Mouse (Mus musculus): ENCODE data around the gene Cd19. TPM values are rescaled to one million over a fixed set of nuclear protein-coding genes. Genes with fewer than 3 reads are reported as not detected.

The Cd19 gene
- total and polyA plus RNA-seq, 3 experiments: not detected

DNA sequence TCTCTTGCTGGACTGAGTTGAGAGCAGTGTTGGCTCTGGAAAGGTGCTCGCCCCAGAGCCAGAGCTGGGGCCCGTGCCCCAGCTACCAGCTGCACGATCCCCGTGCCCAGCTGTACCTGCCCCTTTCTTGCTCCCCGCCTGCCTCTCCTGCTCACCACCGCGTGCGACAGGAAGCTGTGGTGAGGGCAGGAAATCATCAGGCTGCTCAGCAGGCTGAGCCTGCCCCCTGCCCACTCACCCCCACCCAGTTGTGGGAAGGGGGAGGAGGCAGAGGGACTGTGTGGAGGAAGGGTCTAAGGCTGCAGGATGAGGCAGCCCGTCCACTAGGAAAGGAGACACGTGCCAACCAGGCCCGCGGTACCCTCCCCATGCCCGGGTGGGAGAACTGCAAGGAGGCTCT lies 45.3 kb downstream of the Cd19 start, which contains the start of gene Lat:
Gene Lat (minus strand): TSS at position 178 of the 400 bp plus-strand sequence.
- TF ChIP-seq POLR2AphosphoS5 (IDR thresholded peaks at IDR 0.05; ENCODE audit: insufficient replicate concordance, low read depth, low read length) (no peak), TAL1 (conservative IDR thresholded peaks at IDR 0.05; ENCODE audit: low read depth, low read length) (no peak), GATA2 (IDR thresholded peaks at IDR 0.05; ENCODE audit: borderline replicate concordance, low read depth, low read length) (no peak), GATA1 (IDR thresholded peaks at IDR 0.05; ENCODE audit: borderline replicate concordance, low read length) (no peak), CTCF (IDR thresholded peaks at IDR 0.05; ENCODE audit: low read depth, low read length) (no peak)
- no peak for DNase-seq (ENCODE audit: low spot score)
- H3K4me1 ChIP-seq (ENCODE audit: insufficient read depth, low read depth, low read length): peaks cover 6% of the 10 kb centered on the region; the same call in 1 of the 2 replicates
- peak; percentile 28 for ATAC-seq (ENCODE audit: extremely low read depth, insufficient number of reproducible peaks, low FRiP score, poor library complexity, severe bottlenecking)
- H3K4me3 ChIP-seq (ENCODE audit: low read depth, low read length): no peak within 1 kb of the TSS
- peaks cover 83% of the 10 kb centered on the region for H3K36me3 ChIP-seq (replicated peaks)
- H3K27me3 ChIP-seq (ENCODE audit: insufficient read depth, low read length): no peaks in the 10 kb centered on the region
- no peaks in the 10 kb centered on the region for H3K9me3 ChIP-seq (replicated peaks)

DNA sequence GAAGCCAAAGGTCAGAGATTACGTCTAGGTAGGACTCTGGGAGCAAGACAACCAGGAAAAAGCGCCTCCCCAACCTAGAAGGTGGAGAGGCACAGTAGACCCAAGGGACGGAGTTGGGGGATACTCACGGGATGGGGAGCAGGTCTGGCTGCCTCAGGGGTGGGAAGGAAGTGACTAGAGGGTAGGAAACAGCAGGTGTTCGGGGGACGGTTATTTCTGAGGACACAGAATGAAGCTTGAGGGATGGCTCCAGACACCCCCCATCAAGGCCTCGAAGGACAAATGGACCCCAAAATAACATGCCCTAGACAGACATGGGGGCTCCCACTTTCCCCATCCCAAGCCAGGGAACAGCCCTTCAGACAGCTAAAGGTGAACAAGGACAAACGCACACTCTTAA lies 46.3 kb downstream of the Cd19 start:
- TF ChIP-seq CTCF (IDR thresholded peaks at IDR 0.05; ENCODE audit: low read depth, low read length) (no peak), GATA2 (IDR thresholded peaks at IDR 0.05; ENCODE audit: borderline replicate concordance, low read depth, low read length) (no peak), POLR2AphosphoS5 (IDR thresholded peaks at IDR 0.05; ENCODE audit: insufficient replicate concordance, low read depth, low read length) (no peak), TAL1 (conservative IDR thresholded peaks at IDR 0.05; ENCODE audit: low read depth, low read length) (no peak), GATA1 (IDR thresholded peaks at IDR 0.05; ENCODE audit: borderline replicate concordance, low read length) (no peak)
- DNase-seq (ENCODE audit: low spot score) (no peak), ATAC-seq (ENCODE audit: extremely low read depth, insufficient number of reproducible peaks, low FRiP score, poor library complexity, severe bottlenecking) (no peak)
- peaks cover 3% of the 10 kb centered on the region; the same call in 1 of the 2 replicates for H3K4me1 ChIP-seq (ENCODE audit: insufficient read depth, low read depth, low read length)
- no peaks in the 10 kb centered on the region for H3K27me3 ChIP-seq (ENCODE audit: insufficient read depth, low read length)
- no peak overlapping the region for H3K4me3 ChIP-seq (ENCODE audit: low read depth, low read length)
- H3K36me3 ChIP-seq (replicated peaks): peaks cover 81% of the 10 kb centered on the region
- H3K9me3 ChIP-seq (replicated peaks): no peaks in the 10 kb centered on the region

DNA sequence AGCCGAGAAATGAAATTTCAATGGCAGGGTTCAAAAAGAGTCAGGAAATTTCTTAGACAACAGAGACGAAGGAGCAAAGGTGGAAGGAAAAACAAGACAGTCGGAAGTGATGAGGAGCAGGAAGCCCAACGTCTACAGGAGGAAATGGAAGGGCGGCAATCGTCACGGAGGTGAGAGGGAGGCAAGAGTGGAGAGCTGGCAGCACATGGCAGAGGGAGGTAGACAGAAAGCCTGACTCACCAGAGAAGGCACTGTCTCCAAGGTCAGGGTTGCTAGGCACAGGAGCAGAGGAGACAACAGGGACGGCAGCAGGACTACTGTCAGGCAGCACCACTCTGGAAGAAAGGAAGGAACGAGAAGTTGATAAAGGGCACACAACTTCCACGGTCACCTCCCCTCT lies 47.1 kb downstream of the Cd19 start:
- no peak for TF ChIP-seq GATA1 (IDR thresholded peaks at IDR 0.05; ENCODE audit: borderline replicate concordance, low read length)
- no peak for TF ChIP-seq CTCF (IDR thresholded peaks at IDR 0.05; ENCODE audit: low read depth, low read length)
- TF ChIP-seq GATA2 (IDR thresholded peaks at IDR 0.05; ENCODE audit: borderline replicate concordance, low read depth, low read length): no peak
- TF ChIP-seq POLR2AphosphoS5 (IDR thresholded peaks at IDR 0.05; ENCODE audit: insufficient replicate concordance, low read depth, low read length): no peak
- TF ChIP-seq TAL1 (conservative IDR thresholded peaks at IDR 0.05; ENCODE audit: low read depth, low read length): no peak
- ATAC-seq (ENCODE audit: extremely low read depth, insufficient number of reproducible peaks, low FRiP score, poor library complexity, severe bottlenecking): no peak
- Histone ChIP-seq H3K27me3 (ENCODE audit: insufficient read depth, low read length) (no peaks in the 10 kb centered on the region), H3K36me3 (replicated peaks) (peaks cover 80% of the 10 kb centered on the region), H3K9me3 (replicated peaks) (no peaks in the 10 kb centered on the region), H3K4me1 (ENCODE audit: insufficient read depth, low read depth, low read length) (peaks cover 3% of the 10 kb centered on the region; the same call in 1 of the 2 replicates), H3K4me3 (ENCODE audit: low read depth, low read length) (no peak overlapping the region)
- DNase-seq (ENCODE audit: low spot score): no peak

DNA sequence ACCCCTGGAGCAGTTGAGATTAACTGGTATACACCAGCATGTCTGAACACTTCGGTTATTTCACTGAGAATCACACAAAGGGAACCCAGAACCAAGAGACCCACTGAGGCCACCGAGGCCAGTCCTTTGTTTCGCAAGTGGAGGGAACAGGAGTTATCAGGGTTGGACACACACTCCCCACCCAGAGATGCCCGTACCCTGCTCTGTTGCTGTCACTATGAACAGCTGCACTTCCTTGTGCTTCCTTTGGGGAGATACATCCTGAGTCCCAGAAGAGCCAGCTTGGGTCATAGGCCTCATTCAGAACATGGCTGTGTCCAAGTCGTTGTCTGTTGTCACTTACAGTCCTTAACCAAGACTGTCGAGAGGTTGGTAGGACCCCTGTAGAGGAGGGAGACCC lies 51.7 kb downstream of the Cd19 start:
- H3K27me3 ChIP-seq (ENCODE audit: insufficient read depth, low read length): no peaks in the 10 kb centered on the region
- H3K36me3 ChIP-seq (replicated peaks): peaks cover 36% of the 10 kb centered on the region
- ATAC-seq (ENCODE audit: extremely low read depth, insufficient number of reproducible peaks, low FRiP score, poor library complexity, severe bottlenecking): no peak
- TF ChIP-seq POLR2AphosphoS5 (IDR thresholded peaks at IDR 0.05; ENCODE audit: insufficient replicate concordance, low read depth, low read length) (no peak), GATA2 (IDR thresholded peaks at IDR 0.05; ENCODE audit: borderline replicate concordance, low read depth, low read length) (no peak), CTCF (IDR thresholded peaks at IDR 0.05; ENCODE audit: low read depth, low read length) (no peak)
- H3K4me1 ChIP-seq (ENCODE audit: insufficient read depth, low read depth, low read length): peaks cover 24% of the 10 kb centered on the region
- no peak for DNase-seq (ENCODE audit: low spot score)
- H3K9me3 ChIP-seq (replicated peaks): no peaks in the 10 kb centered on the region
- H3K4me3 ChIP-seq (ENCODE audit: low read depth, low read length): no peak overlapping the region

DNA sequence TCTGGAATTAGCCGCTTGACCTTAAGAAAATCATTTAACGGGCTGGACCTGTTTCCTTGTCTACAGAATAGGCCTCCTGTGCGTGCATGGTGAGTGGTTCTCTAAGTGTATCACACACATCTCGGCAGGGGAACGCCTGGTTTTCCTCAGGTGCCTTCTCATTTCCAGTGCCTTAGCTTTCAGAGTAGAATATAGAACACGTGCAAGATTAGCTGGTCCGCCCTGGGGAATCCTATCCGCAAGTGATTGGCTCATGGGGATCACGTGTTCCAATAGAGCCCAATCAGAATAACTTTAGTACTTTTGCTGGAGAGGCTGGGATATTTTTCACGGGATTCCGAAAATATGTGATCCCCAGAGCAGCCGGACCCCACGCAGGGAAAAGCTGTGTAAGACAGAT lies 55.6 kb downstream of the Cd19 start:
- Histone ChIP-seq H3K27me3 (ENCODE audit: insufficient read depth, low read length) (no peaks in the 10 kb centered on the region), H3K9me3 (replicated peaks) (no peaks in the 10 kb centered on the region), H3K4me3 (ENCODE audit: low read depth, low read length) (no peak overlapping the region), H3K36me3 (replicated peaks) (peaks cover 13% of the 10 kb centered on the region), H3K4me1 (ENCODE audit: insufficient read depth, low read depth, low read length) (peaks cover 62% of the 10 kb centered on the region)
- TF ChIP-seq GATA2 (IDR thresholded peaks at IDR 0.05; ENCODE audit: borderline replicate concordance, low read depth, low read length) (no peak), POLR2AphosphoS5 (IDR thresholded peaks at IDR 0.05; ENCODE audit: insufficient replicate concordance, low read depth, low read length) (no peak), GATA1 (IDR thresholded peaks at IDR 0.05; ENCODE audit: borderline replicate concordance, low read length) (no peak), TAL1 (conservative IDR thresholded peaks at IDR 0.05; ENCODE audit: low read depth, low read length) (no peak), CTCF (IDR thresholded peaks at IDR 0.05; ENCODE audit: low read depth, low read length) (no peak)
- ATAC-seq (ENCODE audit: extremely low read depth, insufficient number of reproducible peaks, low FRiP score, poor library complexity, severe bottlenecking): no peak
- DNase-seq (ENCODE audit: low spot score): no peak

Other genes with a start within 250 kb of the Cd19 start
- gene Xpo6, start 214.4 kb downstream of the Cd19 start, total RNA-seq (2014; fragmentation: Nextera tagmentation): 240 and 242 TPM in 2 replicates
- 49.6 and 50.0 TPM in 2 replicates for gene Xpo6, start 214.4 kb downstream of the Cd19 start, total RNA-seq (2017)
- gene Xpo6, start 214.4 kb downstream of the Cd19 start, polyA plus RNA-seq (2012): 114 and 180 TPM in 2 replicates
- not detected in 2 replicates for gene Sbk1, start 142.3 kb downstream of the Cd19 start, total RNA-seq (2014; fragmentation: Nextera tagmentation)
- 0.06 and 0.33 TPM in 2 replicates for gene Sbk1, start 142.3 kb downstream of the Cd19 start, total RNA-seq (2017)
- 0.26 and 0.31 TPM in 2 replicates for gene Sbk1, start 142.3 kb downstream of the Cd19 start, polyA plus RNA-seq (2012)
- gene Lat, start 45.3 kb downstream of the Cd19 start, total RNA-seq (2014; fragmentation: Nextera tagmentation): 0.38 and 1.7 TPM in 2 replicates
- 14.6 and 15.6 TPM in 2 replicates for gene Lat, start 45.3 kb downstream of the Cd19 start, total RNA-seq (2017)
- 10.1 and 12.7 TPM in 2 replicates for gene Lat, start 45.3 kb downstream of the Cd19 start, polyA plus RNA-seq (2012)
- 10.5 and 21.4 TPM in 2 replicates for gene Spns1, start 37.4 kb downstream of the Cd19 start, total RNA-seq (2014; fragmentation: Nextera tagmentation)
- 19.0 and 19.8 TPM in 2 replicates for gene Spns1, start 37.4 kb downstream of the Cd19 start, total RNA-seq (2017)
- gene Spns1, start 37.4 kb downstream of the Cd19 start, polyA plus RNA-seq (2012): 55.2 and 55.4 TPM in 2 replicates
- 16.4 and 22.0 TPM in 2 replicates for gene Nfatc2ip, start 18.2 kb downstream of the Cd19 start, total RNA-seq (2014; fragmentation: Nextera tagmentation)
- gene Nfatc2ip, start 18.2 kb downstream of the Cd19 start, total RNA-seq (2017): 13.2 and 16.8 TPM in 2 replicates
- gene Nfatc2ip, start 18.2 kb downstream of the Cd19 start, polyA plus RNA-seq (2012): 5.0 and 5.9 TPM in 2 replicates
- gene Rabep2, start 13.9 kb upstream of the Cd19 start, total RNA-seq (2014; fragmentation: Nextera tagmentation): 1.7 and 2.9 TPM in 2 replicates
- 16.0 and 16.1 TPM in 2 replicates for gene Rabep2, start 13.9 kb upstream of the Cd19 start, total RNA-seq (2017)
- gene Rabep2, start 13.9 kb upstream of the Cd19 start, polyA plus RNA-seq (2012): 21.7 and 28.3 TPM in 2 replicates
- gene Atp2a1, start 48.2 kb upstream of the Cd19 start, total RNA-seq (2014; fragmentation: Nextera tagmentation): 0.29 TPM in 1 of 2 replicates, not detected in the other
- not detected in 2 replicates for gene Atp2a1, start 48.2 kb upstream of the Cd19 start, total RNA-seq (2017)
- 0.02 TPM in 1 of 2 replicates, not detected in the other for gene Atp2a1, start 48.2 kb upstream of the Cd19 start, polyA plus RNA-seq (2012)
- 24.0 and 24.6 TPM in 2 replicates for gene Sh2b1, start 60.5 kb upstream of the Cd19 start, total RNA-seq (2014; fragmentation: Nextera tagmentation)
- 8.3 and 8.9 TPM in 2 replicates for gene Sh2b1, start 60.5 kb upstream of the Cd19 start, total RNA-seq (2017)
- gene Sh2b1, start 60.5 kb upstream of the Cd19 start, polyA plus RNA-seq (2012): 55.6 and 61.5 TPM in 2 replicates
- gene Tufm, start 72.5 kb upstream of the Cd19 start, total RNA-seq (2014; fragmentation: Nextera tagmentation): 89.3 and 123 TPM in 2 replicates
- gene Tufm, start 72.5 kb upstream of the Cd19 start, total RNA-seq (2017): 80.3 and 81.9 TPM in 2 replicates
- gene Tufm, start 72.5 kb upstream of the Cd19 start, polyA plus RNA-seq (2012): 59.4 and 126 TPM in 2 replicates
- 301 and 400 TPM in 2 replicates for gene Atxn2l, start 88.5 kb upstream of the Cd19 start, total RNA-seq (2014; fragmentation: Nextera tagmentation)
- gene Atxn2l, start 88.5 kb upstream of the Cd19 start, total RNA-seq (2017): 27.8 and 32.0 TPM in 2 replicates
- 843 and 964 TPM in 2 replicates for gene Atxn2l, start 88.5 kb upstream of the Cd19 start, polyA plus RNA-seq (2012)
- gene Eif3c, start 151.5 kb upstream of the Cd19 start, total RNA-seq (2014; fragmentation: Nextera tagmentation): 580 and 606 TPM in 2 replicates
- 211 and 235 TPM in 2 replicates for gene Eif3c, start 151.5 kb upstream of the Cd19 start, total RNA-seq (2017)
- gene Eif3c, start 151.5 kb upstream of the Cd19 start, polyA plus RNA-seq (2012): 103 and 114 TPM in 2 replicates
- gene Apobr, start 170.1 kb upstream of the Cd19 start, total RNA-seq (2014; fragmentation: Nextera tagmentation): 1.3 and 3.7 TPM in 2 replicates
- 4.4 and 5.5 TPM in 2 replicates for gene Apobr, start 170.1 kb upstream of the Cd19 start, total RNA-seq (2017)
- 4.8 and 4.9 TPM in 2 replicates for gene Apobr, start 170.1 kb upstream of the Cd19 start, polyA plus RNA-seq (2012)
- gene Cln3, start 170.9 kb upstream of the Cd19 start, total RNA-seq (2014; fragmentation: Nextera tagmentation): 27.9 and 35.1 TPM in 2 replicates
- gene Cln3, start 170.9 kb upstream of the Cd19 start, total RNA-seq (2017): 49.9 and 52.7 TPM in 2 replicates
- gene Cln3, start 170.9 kb upstream of the Cd19 start, polyA plus RNA-seq (2012): 10.9 and 15.4 TPM in 2 replicates
- gene Il27, start 180.1 kb upstream of the Cd19 start, total RNA-seq (2014; fragmentation: Nextera tagmentation): not detected in 2 replicates
- gene Il27, start 180.1 kb upstream of the Cd19 start, total RNA-seq (2017): not detected in 2 replicates
- gene Il27, start 180.1 kb upstream of the Cd19 start, polyA plus RNA-seq (2012): not detected in 2 replicates
- gene Nupr1, start 216.0 kb upstream of the Cd19 start, total RNA-seq (2014; fragmentation: Nextera tagmentation): 13.4 and 24.8 TPM in 2 replicates
- 0.41 and 1.1 TPM in 2 replicates for gene Nupr1, start 216.0 kb upstream of the Cd19 start, total RNA-seq (2017)
- 9.8 and 11.1 TPM in 2 replicates for gene Nupr1, start 216.0 kb upstream of the Cd19 start, polyA plus RNA-seq (2012)
- gene Sgf29, start 234.4 kb upstream of the Cd19 start, total RNA-seq (2014; fragmentation: Nextera tagmentation): 159 and 175 TPM in 2 replicates
- 36.8 and 57.3 TPM in 2 replicates for gene Sgf29, start 234.4 kb upstream of the Cd19 start, total RNA-seq (2017)
- 61.3 and 124 TPM in 2 replicates for gene Sgf29, start 234.4 kb upstream of the Cd19 start, polyA plus RNA-seq (2012)